Mouse (Mus musculus): ENCODE results near the gene Wdr17. TPM values are rescaled to one million over a fixed set of nuclear protein-coding genes. Genes with fewer than 3 reads are reported as not detected.

Gene Wdr17
- 10.3 and 15.1 TPM in 2 replicates for polyA plus RNA-seq (2015; fragmentation: Nextera tagmentation; extraction: Ambion mirVana)

DNA sequence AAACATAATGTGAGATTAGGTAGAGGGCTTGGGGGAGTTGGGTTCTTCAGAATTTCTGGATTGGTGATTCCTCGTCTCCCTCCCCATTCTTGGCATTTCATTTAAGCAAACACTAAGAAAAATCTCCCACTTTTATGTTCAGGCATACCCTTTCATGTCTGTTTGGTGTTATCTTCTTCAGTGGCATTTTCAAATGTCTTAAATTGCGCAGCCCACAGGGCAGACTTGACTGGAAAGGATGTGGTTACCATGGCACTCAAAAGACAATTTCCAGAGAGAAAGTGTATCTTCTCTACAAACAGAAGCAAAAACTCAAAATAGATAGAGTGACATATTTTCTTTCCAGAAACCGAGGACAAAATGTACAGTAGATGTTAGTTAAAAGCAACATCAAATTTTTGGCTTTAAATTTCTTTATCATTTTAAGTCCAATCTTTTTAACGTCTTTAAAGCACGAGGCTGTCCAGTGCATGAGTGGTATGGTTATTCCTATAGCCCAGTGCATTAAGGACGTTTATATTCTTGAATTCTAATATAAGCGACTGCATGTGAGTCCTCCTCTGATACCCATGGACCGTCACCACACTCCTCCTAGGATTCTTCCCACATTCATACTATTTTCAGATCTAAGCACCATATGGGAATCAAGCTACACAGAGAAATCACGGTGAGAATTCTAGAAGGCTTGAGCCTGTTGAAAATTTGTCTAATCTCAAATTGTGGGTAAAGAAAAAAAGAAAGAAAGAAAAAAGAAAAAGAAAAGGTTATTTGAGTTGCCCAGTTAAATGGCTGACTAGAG, at the start of gene Wdr17:
Wdr17 (minus strand) TSS at position 198 of the 799 bp plus-strand sequence.
- Histone ChIP-seq H3K36me3 (no peaks in the 10 kb centered on the region), H3K27ac (replicated peaks) (no peak within 1 kb of the TSS), H3K4me3 (replicated peaks) (no peak within 1 kb of the TSS), H3K4me1 (no peaks in the 10 kb centered on the region), H3K27me3 (replicated peaks) (no peaks in the 10 kb centered on the region), H3K9ac (replicated peaks) (no peak within 1 kb of the TSS), H3K9me3 (replicated peaks) (no peaks in the 10 kb centered on the region), H3K4me2 (no peak within 1 kb of the TSS)
- no peak for ATAC-seq (ENCODE audit: low FRiP score)
- WGBS: 87% methylated on average over 9 of the region's 9 CpGs

DNA sequence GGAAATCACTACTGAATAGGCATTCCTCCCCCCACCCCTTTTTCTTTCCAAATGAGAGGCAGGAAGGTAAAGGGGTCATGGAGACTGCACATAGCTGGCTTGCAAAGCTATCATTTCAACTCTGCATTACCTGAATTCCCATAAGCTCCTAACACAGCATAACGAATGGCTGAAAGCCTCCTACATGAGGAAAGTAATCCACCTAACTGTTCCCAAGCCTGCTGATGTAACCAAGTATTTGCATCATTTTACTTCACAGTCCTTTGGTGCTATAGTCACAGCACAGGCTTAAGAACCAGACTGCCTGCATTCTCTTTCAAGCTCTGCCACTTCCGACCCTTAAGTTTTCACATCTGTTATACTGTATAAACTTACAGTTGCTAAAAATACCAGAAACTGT, 45.3 kb upstream of the Wdr17 start:
- no peak overlapping the region for H3K4me3 ChIP-seq (replicated peaks)
- no peaks in the 10 kb centered on the region for H3K9me3 ChIP-seq (replicated peaks)
- H3K27ac ChIP-seq (replicated peaks): no peak overlapping the region
- H3K4me2 ChIP-seq: no peak overlapping the region
- no peaks in the 10 kb centered on the region for H3K36me3 ChIP-seq
- H3K4me1 ChIP-seq: no peaks in the 10 kb centered on the region
- H3K27me3 ChIP-seq (replicated peaks): no peaks in the 10 kb centered on the region
- WGBS: 73% methylated on average over 2 of the region's 2 CpGs
- H3K9ac ChIP-seq (replicated peaks): no peak overlapping the region
- no peak for ATAC-seq (ENCODE audit: low FRiP score)

DNA sequence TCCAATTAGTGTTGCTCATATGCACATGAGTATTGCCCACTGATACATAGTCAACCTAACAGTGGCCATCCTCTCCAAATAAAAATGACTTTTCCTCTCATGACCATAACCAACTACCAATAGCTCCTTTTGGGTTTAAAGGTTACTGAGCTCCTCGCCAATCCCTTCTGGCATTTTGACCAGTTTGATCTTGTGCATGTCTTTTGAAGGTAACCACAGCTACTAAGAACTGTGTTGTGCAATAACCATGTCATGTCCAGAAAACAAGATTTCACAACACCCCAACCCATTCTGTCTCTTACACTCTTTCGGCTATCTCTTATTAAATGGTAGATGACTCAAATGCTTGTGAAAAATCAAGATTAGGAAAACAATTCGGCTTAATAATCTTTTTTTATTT, 38.0 kb upstream of the Wdr17 start:
- ATAC-seq (ENCODE audit: low FRiP score): no peak

DNA sequence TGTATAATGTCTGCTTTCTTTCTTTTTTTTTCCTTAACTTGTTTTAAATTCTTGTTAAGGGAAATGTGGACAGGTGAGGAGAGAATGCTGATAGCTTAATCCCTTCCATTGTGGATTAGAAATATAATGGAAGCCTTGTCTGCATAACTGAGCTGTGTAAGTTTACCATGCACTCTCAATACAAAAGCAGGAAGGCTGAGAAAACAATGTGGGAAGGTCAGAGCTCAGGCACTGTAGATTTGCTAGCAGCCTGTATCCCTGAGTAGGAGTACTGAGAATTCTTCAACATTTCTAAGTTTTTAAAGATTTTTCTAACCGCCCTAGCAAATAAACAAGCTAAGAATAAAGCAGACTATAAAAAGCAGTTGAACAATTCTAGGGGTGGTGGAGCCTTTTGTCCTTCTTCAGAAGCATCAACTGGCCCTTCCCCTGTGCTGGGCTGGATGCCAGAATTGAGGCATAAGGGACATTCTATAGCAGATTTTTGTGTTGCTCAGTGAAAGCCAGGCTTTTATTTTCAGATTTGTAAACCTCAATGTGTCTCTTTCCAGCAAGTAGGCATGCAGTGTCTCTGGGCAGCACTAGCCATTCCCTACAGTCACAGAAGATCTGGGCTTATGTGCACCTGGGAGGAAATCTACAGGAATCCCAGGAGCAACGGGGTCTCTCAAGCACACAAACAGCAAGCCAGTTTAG, 35.3 kb upstream of the Wdr17 start:
- Histone ChIP-seq H3K9ac (replicated peaks) (no peak overlapping the region), H3K27ac (replicated peaks) (no peak overlapping the region), H3K36me3 (no peaks in the 10 kb centered on the region), H3K4me3 (replicated peaks) (no peak overlapping the region), H3K4me2 (no peak overlapping the region), H3K27me3 (replicated peaks) (no peaks in the 10 kb centered on the region), H3K9me3 (replicated peaks) (no peaks in the 10 kb centered on the region), H3K4me1 (peaks cover 3% of the 10 kb centered on the region; the same call in 1 of the 2 replicates)
- WGBS: 28% methylated on average over 2 of the region's 2 CpGs
- peak; percentile 21; the same call in 1 of the 2 replicates for ATAC-seq (ENCODE audit: low FRiP score)

More for the DNA sequence above, 38.0 kb upstream of the Wdr17 start:
- H3K9ac ChIP-seq (replicated peaks): no peak overlapping the region
- no peak overlapping the region for H3K27ac ChIP-seq (replicated peaks)
- H3K9me3 ChIP-seq (replicated peaks): no peaks in the 10 kb centered on the region
- 94% methylated on average over 3 of the region's 3 CpGs for WGBS
- H3K4me3 ChIP-seq (replicated peaks): no peak overlapping the region
- peaks cover 3% of the 10 kb centered on the region; the same call in 1 of the 2 replicates for H3K4me1 ChIP-seq
- H3K36me3 ChIP-seq: no peaks in the 10 kb centered on the region
- H3K4me2 ChIP-seq: no peak overlapping the region
- no peaks in the 10 kb centered on the region for H3K27me3 ChIP-seq (replicated peaks)

DNA sequence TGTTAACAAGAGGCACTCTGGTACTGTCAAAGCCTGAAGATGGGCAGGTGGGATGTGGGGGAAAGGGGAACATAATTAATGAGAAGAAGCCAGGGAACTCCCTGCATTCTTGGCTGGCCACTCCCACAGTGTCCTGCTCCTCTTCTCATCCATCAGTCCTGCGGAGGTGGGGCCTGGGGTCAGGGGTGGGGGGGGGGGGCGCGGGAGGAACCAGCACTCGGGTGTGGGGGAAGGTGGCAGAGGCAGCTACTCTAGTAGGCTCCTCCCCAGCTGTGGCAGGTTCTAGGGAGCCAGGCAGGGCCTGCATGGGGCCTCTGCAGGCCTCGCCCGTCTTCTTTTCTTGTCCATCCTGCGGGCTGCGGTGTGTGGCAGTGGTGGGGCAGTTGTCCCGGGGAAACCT, 30.7 kb upstream of the Wdr17 start:
- no peak for ATAC-seq (ENCODE audit: low FRiP score)
- Histone ChIP-seq H3K4me3 (replicated peaks) (no peak overlapping the region), H3K36me3 (no peaks in the 10 kb centered on the region), H3K9me3 (replicated peaks) (no peaks in the 10 kb centered on the region), H3K27ac (replicated peaks) (no peak overlapping the region), H3K4me1 (peaks cover 3% of the 10 kb centered on the region; the same call in 1 of the 2 replicates), H3K9ac (replicated peaks) (no peak overlapping the region), H3K27me3 (replicated peaks) (no peaks in the 10 kb centered on the region), H3K4me2 (no peak overlapping the region)
- 78% methylated on average over 6 of the region's 9 CpGs for WGBS

DNA sequence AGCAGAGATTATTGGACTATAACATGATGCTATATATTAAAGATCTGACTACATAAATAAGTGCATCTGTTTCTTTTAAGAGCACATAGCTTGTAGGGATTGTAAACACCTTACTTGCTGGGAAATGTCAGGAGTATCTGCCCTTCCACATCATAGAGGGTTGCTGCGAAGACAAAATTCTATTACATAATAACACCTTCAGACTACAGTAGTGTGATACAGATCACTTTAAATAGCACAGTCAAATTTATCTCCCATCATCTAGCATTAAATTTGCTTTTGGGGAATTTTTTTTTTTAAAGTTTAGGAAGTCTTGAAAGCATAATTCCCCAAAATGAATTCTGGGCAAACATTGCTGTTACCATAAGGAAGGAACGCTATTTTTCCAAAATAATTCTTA, 25.9 kb upstream of the Wdr17 start:
- Histone ChIP-seq H3K9me3 (replicated peaks) (no peaks in the 10 kb centered on the region), H3K36me3 (no peaks in the 10 kb centered on the region), H3K4me1 (no peaks in the 10 kb centered on the region), H3K4me3 (replicated peaks) (no peak overlapping the region), H3K27ac (replicated peaks) (no peak overlapping the region), H3K4me2 (no peak overlapping the region), H3K9ac (replicated peaks) (no peak overlapping the region), H3K27me3 (replicated peaks) (no peaks in the 10 kb centered on the region)
- 97% methylated on average over 2 of the region's 2 CpGs for WGBS
- no peak for ATAC-seq (ENCODE audit: low FRiP score)

DNA sequence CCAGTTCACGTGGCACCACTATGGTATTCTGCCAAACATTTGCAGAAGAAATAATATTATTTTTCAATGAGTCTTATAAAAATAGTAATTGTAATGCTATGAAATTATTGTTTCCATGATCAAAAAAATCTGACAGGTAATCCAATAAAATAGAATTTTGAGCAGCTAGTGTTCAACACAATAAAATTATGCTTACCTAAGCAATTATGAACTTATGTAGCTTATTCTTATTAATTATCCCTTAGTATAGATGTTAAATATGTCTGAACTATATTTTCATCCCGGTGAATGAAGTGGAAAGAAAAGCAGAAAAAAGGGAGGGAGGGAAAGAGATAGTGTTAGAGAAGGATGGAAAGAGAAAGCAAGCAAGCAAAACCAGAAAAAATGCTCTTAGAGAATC, 12.5 kb upstream of the Wdr17 start:
- 84% methylated on average over 2 of the region's 2 CpGs for WGBS
- Histone ChIP-seq H3K27ac (replicated peaks) (no peak overlapping the region), H3K9ac (replicated peaks) (no peak overlapping the region), H3K27me3 (replicated peaks) (no peaks in the 10 kb centered on the region), H3K36me3 (no peaks in the 10 kb centered on the region), H3K4me3 (replicated peaks) (no peak overlapping the region), H3K9me3 (replicated peaks) (no peaks in the 10 kb centered on the region), H3K4me1 (no peaks in the 10 kb centered on the region), H3K4me2 (no peak overlapping the region)
- ATAC-seq (ENCODE audit: low FRiP score): no peak

DNA sequence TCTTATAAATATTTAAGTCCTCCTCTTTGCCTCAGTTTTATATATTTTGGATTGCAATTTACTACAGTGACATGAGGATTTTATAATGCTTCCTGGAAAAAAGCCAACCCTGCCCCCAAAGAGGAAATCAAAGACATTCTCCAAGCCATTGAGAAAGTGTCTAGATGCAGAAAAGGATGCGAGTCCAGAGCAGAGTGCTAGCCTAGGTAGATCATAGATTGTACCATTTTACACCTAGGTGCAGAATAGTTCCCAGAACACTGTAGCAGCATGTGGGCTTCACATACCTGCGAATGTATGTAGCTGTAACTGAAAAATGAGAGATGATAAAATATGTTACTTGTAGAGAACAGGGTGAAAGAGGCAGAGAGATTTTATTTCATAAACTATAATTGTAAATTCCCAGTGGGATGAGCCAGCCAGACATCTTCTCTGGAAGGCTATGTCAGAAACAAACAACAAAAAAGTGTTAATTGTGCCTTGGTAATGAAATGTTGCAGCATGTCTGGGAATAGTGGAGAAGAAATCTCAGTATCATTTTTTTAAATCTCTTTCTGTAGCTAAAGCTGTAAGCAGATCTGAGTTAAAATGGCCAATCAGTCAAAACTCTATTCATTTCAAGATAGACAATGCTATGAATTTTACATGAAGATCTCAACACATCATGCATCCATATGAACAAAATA, 7.8 kb upstream of the Wdr17 start:
- H3K9me3 ChIP-seq (replicated peaks): no peaks in the 10 kb centered on the region
- no peaks in the 10 kb centered on the region for H3K36me3 ChIP-seq
- H3K4me2 ChIP-seq: no peak overlapping the region
- H3K4me1 ChIP-seq: no peaks in the 10 kb centered on the region
- H3K27ac ChIP-seq (replicated peaks): no peak overlapping the region
- no peak for ATAC-seq (ENCODE audit: low FRiP score)
- H3K4me3 ChIP-seq (replicated peaks): no peak overlapping the region
- no peak overlapping the region for H3K9ac ChIP-seq (replicated peaks)
- WGBS: 71% methylated on average over 2 of the region's 2 CpGs
- H3K27me3 ChIP-seq (replicated peaks): no peaks in the 10 kb centered on the region

DNA sequence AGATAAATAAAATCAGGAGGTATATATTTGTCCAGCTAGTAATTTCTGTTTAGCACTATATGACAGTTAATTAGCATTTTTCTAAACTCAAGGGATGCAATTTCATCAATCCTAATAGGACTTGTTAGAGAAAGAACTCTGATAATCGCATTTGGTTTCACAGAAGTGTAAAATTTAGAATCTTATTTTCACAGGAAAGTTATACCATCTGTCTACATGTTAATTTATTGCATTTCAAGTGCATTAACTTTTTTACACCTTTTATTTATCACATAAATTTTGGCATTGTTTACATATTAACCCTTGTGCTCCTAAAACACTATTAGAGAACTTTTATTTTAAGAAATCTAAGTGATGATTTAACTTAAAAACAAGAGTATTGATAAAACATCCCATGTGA, 7.2 kb upstream of the Wdr17 start:
- H3K36me3 ChIP-seq: no peaks in the 10 kb centered on the region
- no peaks in the 10 kb centered on the region for H3K4me1 ChIP-seq
- ATAC-seq (ENCODE audit: low FRiP score): no peak
- H3K4me2 ChIP-seq: no peak overlapping the region
- H3K27ac ChIP-seq (replicated peaks): no peak overlapping the region
- WGBS: 89% methylated on average over 1 of the region's 1 CpGs
- H3K9ac ChIP-seq (replicated peaks): no peak overlapping the region
- H3K9me3 ChIP-seq (replicated peaks): no peaks in the 10 kb centered on the region
- H3K4me3 ChIP-seq (replicated peaks): no peak overlapping the region
- H3K27me3 ChIP-seq (replicated peaks): no peaks in the 10 kb centered on the region

DNA sequence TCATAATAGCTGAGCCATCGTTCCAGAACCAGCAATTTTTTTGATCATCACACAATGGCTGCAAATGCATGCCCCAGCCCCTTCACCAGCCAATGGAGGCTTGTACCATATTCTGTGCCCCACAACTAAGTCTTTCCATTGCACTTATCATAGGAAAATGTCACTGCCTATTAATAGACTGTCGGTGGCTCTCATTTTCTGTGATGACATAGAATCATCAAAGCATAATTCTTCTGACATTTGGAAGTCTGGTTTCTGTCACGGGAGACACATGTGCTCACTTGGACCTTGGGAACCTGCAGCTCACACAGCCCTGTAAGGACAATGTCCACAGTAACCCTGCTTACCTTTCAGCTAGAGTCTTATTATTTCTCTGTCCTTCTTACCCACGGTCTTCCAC, 424 bp downstream of the Wdr17 start:
- Histone ChIP-seq H3K9ac (replicated peaks) (no peak overlapping the region), H3K4me2 (no peak overlapping the region), H3K4me1 (no peaks in the 10 kb centered on the region), H3K27me3 (replicated peaks) (no peaks in the 10 kb centered on the region), H3K4me3 (replicated peaks) (no peak overlapping the region), H3K27ac (replicated peaks) (no peak overlapping the region), H3K36me3 (no peaks in the 10 kb centered on the region), H3K9me3 (replicated peaks) (no peaks in the 10 kb centered on the region)
- no peak for ATAC-seq (ENCODE audit: low FRiP score)
- WGBS: 87% methylated on average over 4 of the region's 4 CpGs

DNA sequence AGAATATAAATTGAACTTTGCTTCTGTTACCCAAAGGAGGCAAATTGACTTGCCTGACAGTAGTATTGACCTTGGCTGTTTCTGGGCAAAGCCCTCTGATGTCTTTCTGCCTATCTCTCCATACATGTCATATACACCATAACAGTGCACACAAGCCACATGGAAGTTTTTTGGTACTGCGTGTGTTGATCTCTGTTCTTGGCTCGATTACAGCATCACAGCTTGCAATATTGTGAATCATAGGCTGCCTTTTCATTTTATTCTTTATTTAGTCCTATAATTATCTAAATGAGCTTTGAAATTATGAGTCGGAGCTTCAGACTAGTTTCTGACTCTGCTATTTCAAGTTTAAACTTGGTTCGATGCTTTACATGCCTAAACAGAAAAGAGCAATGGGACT, 10.5 kb downstream of the Wdr17 start:
- no peak overlapping the region for H3K9ac ChIP-seq (replicated peaks)
- no peaks in the 10 kb centered on the region for H3K36me3 ChIP-seq
- H3K27ac ChIP-seq (replicated peaks): no peak overlapping the region
- H3K4me2 ChIP-seq: no peak overlapping the region
- no peaks in the 10 kb centered on the region for H3K4me1 ChIP-seq
- H3K27me3 ChIP-seq (replicated peaks): no peaks in the 10 kb centered on the region
- H3K9me3 ChIP-seq (replicated peaks): no peaks in the 10 kb centered on the region
- 90% methylated on average over 4 of the region's 4 CpGs for WGBS
- ATAC-seq (ENCODE audit: low FRiP score): no peak
- no peak overlapping the region for H3K4me3 ChIP-seq (replicated peaks)

DNA sequence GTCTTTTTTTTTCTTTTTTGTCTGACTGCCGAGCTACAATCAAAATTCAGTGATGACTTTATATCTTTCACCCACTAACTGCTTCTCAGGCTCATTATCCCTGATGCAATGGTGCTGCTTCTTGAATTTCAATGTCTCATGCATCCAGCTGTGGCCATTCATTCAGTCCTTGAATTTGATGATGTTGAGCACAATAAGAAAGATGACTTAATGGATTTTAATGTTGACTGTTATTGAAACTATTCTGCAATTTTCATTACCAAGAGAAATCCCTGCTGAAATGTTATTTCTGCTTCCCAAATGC, 22.3 kb downstream of the Wdr17 start:
- Histone ChIP-seq H3K4me3 (replicated peaks) (no peak overlapping the region), H3K4me1 (peaks cover 10% of the 10 kb centered on the region), H3K9me3 (replicated peaks) (no peaks in the 10 kb centered on the region; the same call in 1 of the 2 replicates), H3K36me3 (no peaks in the 10 kb centered on the region), H3K4me2 (no peak overlapping the region), H3K27me3 (replicated peaks) (no peaks in the 10 kb centered on the region), H3K9ac (replicated peaks) (no peak overlapping the region), H3K27ac (replicated peaks) (peak overlapping the region; percentile 54)
- peak; percentile 57; the same call in 1 of the 2 replicates for ATAC-seq (ENCODE audit: low FRiP score)
- 43% methylated on average over 1 of the region's 1 CpGs for WGBS
